Mouse (Mus musculus): Measurements from ENCODE around the gene Dhx16. TPM values are rescaled to one million over a fixed set of nuclear protein-coding genes. Genes with fewer than 3 reads are reported as not detected.

Gene Dhx16
- polyA plus RNA-seq, 1 experiment, result 50.1 TPM

- no peak for TF ChIP-seq POLR2A (IDR thresholded peaks at IDR 0.05; ENCODE audit: low read depth, low read length)
- no peak for TF ChIP-seq CTCF (conservative IDR thresholded peaks at IDR 0.05; ENCODE audit: insufficient read depth, insufficient read length, low read depth, low read length)
- H3K27me3 ChIP-seq (replicated peaks; ENCODE audit: control insufficient read depth, insufficient read depth, low read length), result no peaks in the 10 kb centered on the region
- H3K4me1 ChIP-seq (ENCODE audit: control insufficient read depth, insufficient read depth, low read length), result no peaks in the 10 kb centered on the region
- no peak overlapping the region for H3K4me3 ChIP-seq (ENCODE audit: insufficient read depth, low read depth, low read length)
- H3K27ac ChIP-seq (ENCODE audit: insufficient read depth, low read depth, low read length), result no peak overlapping the region
- no peak for DNase-seq
- WGBS, result 76% methylated on average over 1 of the region's 1 CpGs
- no peaks in the 10 kb centered on the region for H3K36me3 ChIP-seq (ENCODE audit: control insufficient read depth, insufficient read depth, low read length)
Measured at GRCm38 (mm10) chr17:35939941-35940340, 60.3 kb downstream of the Dhx16 start.

Other genes with a start within 250 kb of the Dhx16 start
- gene Mucl3, start 236.1 kb upstream of the Dhx16 start, polyA plus RNA-seq (2012; rRNA removed), result not detected in 2 replicates
- 21.5 and 31.3 TPM in 2 replicates for gene Vars2, start 212.2 kb upstream of the Dhx16 start, polyA plus RNA-seq (2012; rRNA removed)
- gene Gtf2h4, start 206.1 kb upstream of the Dhx16 start, polyA plus RNA-seq (2012; rRNA removed), result 28.7 and 29.1 TPM in 2 replicates
- gene Ddr1, start 175.2 kb upstream of the Dhx16 start, polyA plus RNA-seq (2012; rRNA removed), result 91.2 and 109 TPM in 2 replicates
- 26.3 and 28.4 TPM in 2 replicates for gene Ier3, start 58.1 kb upstream of the Dhx16 start, polyA plus RNA-seq (2012; rRNA removed)
- gene Flot1, start 56.6 kb upstream of the Dhx16 start, polyA plus RNA-seq (2012; rRNA removed), result 45.3 and 45.7 TPM in 2 replicates
- 98.9 and 109 TPM in 2 replicates for gene Tubb5, start 41.5 kb upstream of the Dhx16 start, polyA plus RNA-seq (2012; rRNA removed)
- 5.7 TPM in 2 replicates for gene Mdc1, start 38.3 kb upstream of the Dhx16 start, polyA plus RNA-seq (2012; rRNA removed)
- gene Nrm, start 18.5 kb upstream of the Dhx16 start, polyA plus RNA-seq (2012; rRNA removed), result 4.0 and 6.3 TPM in 2 replicates
- 12.4 and 17.8 TPM in 2 replicates for gene Ppp1r18, start 14.2 kb upstream of the Dhx16 start, polyA plus RNA-seq (2012; rRNA removed)
- 118 and 132 TPM in 2 replicates for gene 2310061I04Rik, start 17.6 kb downstream of the Dhx16 start, polyA plus RNA-seq (2012; rRNA removed)
- gene Atat1, start 30.3 kb downstream of the Dhx16 start, polyA plus RNA-seq (2012; rRNA removed), result 42.9 and 54.6 TPM in 2 replicates
- gene Mrps18b, start 36.6 kb downstream of the Dhx16 start, polyA plus RNA-seq (2012; rRNA removed), result 91.4 and 94.1 TPM in 2 replicates
- gene Ppp1r10, start 36.6 kb downstream of the Dhx16 start, polyA plus RNA-seq (2012; rRNA removed), result 24.3 and 26.6 TPM in 2 replicates
- 59.4 and 63.6 TPM in 2 replicates for gene Abcf1, start 89.9 kb downstream of the Dhx16 start, polyA plus RNA-seq (2012; rRNA removed)
- 20.5 and 23.8 TPM in 2 replicates for gene Gnl1, start 100.0 kb downstream of the Dhx16 start, polyA plus RNA-seq (2012; rRNA removed)
- gene Prr3, start 100.4 kb downstream of the Dhx16 start, polyA plus RNA-seq (2012; rRNA removed), result 18.5 and 19.0 TPM in 2 replicates
- 3.5 and 5.4 TPM in 2 replicates for gene H2-T24, start 140.7 kb downstream of the Dhx16 start, polyA plus RNA-seq (2012; rRNA removed)
- 174 and 175 TPM in 2 replicates for gene H2-T23, start 153.0 kb downstream of the Dhx16 start, polyA plus RNA-seq (2012; rRNA removed)
- 70.6 and 73.2 TPM in 2 replicates for gene H2-T22, start 162.9 kb downstream of the Dhx16 start, polyA plus RNA-seq (2012; rRNA removed)
- gene Gm6034, start 163.1 kb downstream of the Dhx16 start, polyA plus RNA-seq (2012; rRNA removed), result not detected in 2 replicates
- gene Gm11127, start 178.6 kb downstream of the Dhx16 start, polyA plus RNA-seq (2012; rRNA removed), result 13.9 and 14.8 TPM in 2 replicates
- 0.15 and 0.36 TPM in 2 replicates for gene Gm19684, start 241.9 kb downstream of the Dhx16 start, polyA plus RNA-seq (2012; rRNA removed)
- 0.19 TPM in 1 of 2 replicates, not detected in the other for gene Gm7030, start 249.6 kb downstream of the Dhx16 start, polyA plus RNA-seq (2012; rRNA removed)